Mouse (Mus musculus) bone marrow, adult 2 months (tissue): ENCODE results near the gene Zfp454.

ENCODE experiments used
- CTCF ChIP-seq: fragments of 200-500 bp; IDR thresholded peaks from 2 replicates; pipeline ENCODE4 v1.5.1; 2011; ENCODE audit warnings: low read length, control low read depth; ENCODE audit not compliant: control insufficient read depth, insufficient read depth
- POLR2A ChIP-seq: fragments of 200-500 bp; IDR thresholded peaks from 2 replicates; pipeline ENCODE4 v1.6.1; 2011; ENCODE audit warnings: low read depth, mild to moderate bottlenecking, control low read depth, low read length, borderline replicate concordance; ENCODE audit not compliant: control insufficient read depth

DNA sequence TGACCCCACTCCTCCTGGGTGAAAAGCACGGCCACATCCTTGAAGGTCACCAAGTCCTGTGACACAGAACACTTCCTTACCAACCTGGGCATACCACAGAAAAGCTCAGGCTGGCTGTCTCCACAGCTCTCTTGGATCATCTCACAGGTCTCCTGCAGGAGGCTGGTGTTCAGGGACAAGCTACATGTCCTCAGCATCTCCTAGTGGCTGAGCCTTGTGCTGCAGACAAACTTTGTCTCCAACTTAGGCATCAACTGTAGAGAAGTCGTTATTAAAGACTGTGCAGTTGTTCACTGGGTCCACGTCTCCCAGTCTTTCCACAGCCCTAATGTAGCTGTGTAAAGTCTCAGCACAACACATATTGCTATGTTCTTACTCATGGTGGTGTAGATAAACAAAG is 3.7 kb downstream of the Zfp454 start:
- TF ChIP-seq POLR2A (no peak), CTCF (peak; percentile 17; the same call in 1 of the 2 replicates)
